Mouse (Mus musculus) liver, embryonic 15.5 days (tissue): ENCODE measurements at regions not wholly inside any gene's neighbourhood (a gene's known extent, or its start where the extent isn't known, plus 50 kb on each side); places are given as distances from the start of the nearest gene placed in this dataset.
A peak's percentile ranks its signal among the peaks of the same experiment; 100 is the strongest.
"Not testable (repeated sequence)": the region's sequence is repeated elsewhere in the genome, so short reads cannot be mapped to it uniquely, and the experiment has no call there.

Source experiments
- ATAC-seq: fragments of 200-750 bp; cut with Nextera tagmentation; 2 replicates; pipeline ENCODE4 v1.8.0; 2017; ENCODE audit warnings: moderate number of reproducible peaks, mild to moderate bottlenecking, moderate library complexity; ENCODE audit not compliant: insufficient read depth
- H3K27ac ChIP-seq: fragments of 300-500 bp; sonication (generic); replicated peaks from 2 replicates; pipeline ENCODE4 v1.5.1; 2015; ENCODE audit warnings: mild to moderate bottlenecking, inconsistent platforms
- H3K27me3 ChIP-seq: fragments of 300-500 bp; sonication (generic); 2 replicates; pipeline ENCODE4 v1.6.1; 2015; ENCODE audit warnings: mild to moderate bottlenecking, inconsistent platforms
- H3K36me3 ChIP-seq: fragments of 300-500 bp; sonication (generic); replicated peaks from 2 replicates; pipeline ENCODE4 v1.6.1; 2015; ENCODE audit warnings: moderate library complexity, mild to moderate bottlenecking, inconsistent platforms
- H3K4me1 ChIP-seq: fragments of 300-500 bp; sonication (generic); replicated peaks from 2 replicates; pipeline ENCODE4 v1.6.1; 2015; ENCODE audit warnings: inconsistent platforms
- H3K4me2 ChIP-seq: fragments of 300-500 bp; sonication (generic); 2 replicates; pipeline ENCODE4 v1.6.1; 2015; ENCODE audit warnings: moderate library complexity, mild to moderate bottlenecking, inconsistent platforms
- H3K4me3 ChIP-seq: fragments of 300-500 bp; sonication (generic); replicated peaks from 2 replicates; pipeline ENCODE4 v1.5.1; 2015; ENCODE audit warnings: mild to moderate bottlenecking, inconsistent platforms
- H3K9ac ChIP-seq: fragments of 300-500 bp; sonication (generic); 2 replicates; pipeline ENCODE4 v1.6.1; 2015; ENCODE audit warnings: moderate library complexity, mild to moderate bottlenecking, inconsistent platforms
- H3K9me3 ChIP-seq: fragments of 300-500 bp; sonication (generic); replicated peaks from 2 replicates; pipeline ENCODE4 v1.6.1; 2016; ENCODE audit warnings: inconsistent platforms
- whole genome bisulfite sequencing: fragments of 180-500 bp; shearing (Covaris S2); methylation state at CpG from one replicate; pipeline ENCODE4 v1.1.7; 2015; ENCODE audit warnings: mixed read lengths; ENCODE audit not compliant: insufficient replicate concordance; 5-methylcytosine and 5-hydroxymethylcytosine counted together

DNA sequence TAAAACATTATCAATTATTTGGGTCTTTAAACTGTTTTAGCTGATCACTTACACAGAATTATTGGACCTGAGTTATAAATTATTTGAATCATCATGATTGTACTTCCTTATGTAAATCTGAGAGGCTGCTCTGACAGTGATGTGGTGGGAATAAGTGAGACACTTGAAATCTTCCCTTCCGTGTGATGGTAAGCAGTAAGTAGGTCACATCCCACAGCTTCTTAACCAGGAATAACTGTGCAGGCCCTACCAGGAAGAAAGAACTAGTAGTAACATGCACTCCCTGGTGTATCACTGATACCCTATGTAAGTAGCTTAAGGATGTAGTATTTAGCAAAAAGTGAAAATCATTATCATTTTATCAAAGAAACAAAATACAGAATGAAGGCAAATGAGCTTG is 83.5 kb downstream of the Foxa2 start:
- 77% methylated on average over 1 of the region's 1 CpGs for WGBS
- not testable (repeated sequence) for H3K4me3 ChIP-seq, H3K9me3 ChIP-seq, H3K4me2 ChIP-seq, H3K4me1 ChIP-seq, ATAC-seq, H3K36me3 ChIP-seq, H3K27ac ChIP-seq, H3K27me3 ChIP-seq, H3K9ac ChIP-seq

- no peak for ATAC-seq
- Histone ChIP-seq H3K4me1 (no peaks in the 10 kb centered on the region), H3K4me2 (no peak overlapping the region), H3K4me3 (no peak overlapping the region), H3K9me3 (no peaks in the 10 kb centered on the region), H3K36me3 (no peaks in the 10 kb centered on the region), H3K27me3 (no peaks in the 10 kb centered on the region), H3K9ac (no peak overlapping the region), H3K27ac (no peak overlapping the region)
- 43% methylated on average over 6 of the region's 6 CpGs for WGBS
These were observed 85.1 kb downstream of the Foxa2 start for GRCm38 (mm10) chr2:147961633-147962032.

GRCm38 (mm10) chr2:147954183-147954582 is 92.6 kb downstream of the Foxa2 start:
- Histone ChIP-seq H3K4me1 (no peaks in the 10 kb centered on the region), H3K9me3 (no peaks in the 10 kb centered on the region), H3K27me3 (no peaks in the 10 kb centered on the region), H3K27ac (no peak overlapping the region), H3K36me3 (no peaks in the 10 kb centered on the region), H3K4me3 (no peak overlapping the region), H3K4me2 (no peak overlapping the region), H3K9ac (no peak overlapping the region)
- 41% methylated on average over 2 of the region's 2 CpGs for WGBS
- no peak for ATAC-seq

- no peak for ATAC-seq
- Histone ChIP-seq H3K27me3 (no peaks in the 10 kb centered on the region), H3K36me3 (no peaks in the 10 kb centered on the region), H3K4me1 (no peaks in the 10 kb centered on the region), H3K9ac (no peak overlapping the region), H3K4me2 (no peak overlapping the region), H3K27ac (no peak overlapping the region), H3K4me3 (no peak overlapping the region), H3K9me3 (no peaks in the 10 kb centered on the region)
- WGBS, result 73% methylated on average over 5 of the region's 5 CpGs
These were observed 95.5 kb downstream of the Foxa2 start for GRCm38 (mm10) chr2:147951233-147951632.

- no peak overlapping the region for H3K27ac ChIP-seq
- no peak overlapping the region for H3K4me2 ChIP-seq
- peaks cover 7% of the 10 kb centered on the region; the same call in 1 of the 2 replicates for H3K4me1 ChIP-seq
- H3K27me3 ChIP-seq, result no peaks in the 10 kb centered on the region
- H3K36me3 ChIP-seq, result no peaks in the 10 kb centered on the region
- 51% methylated on average over 7 of the region's 7 CpGs for WGBS
- no peaks in the 10 kb centered on the region for H3K9me3 ChIP-seq
- H3K9ac ChIP-seq, result no peak overlapping the region
- H3K4me3 ChIP-seq, result no peak overlapping the region
- ATAC-seq, result peak; percentile 55
These were observed 102.4 kb downstream of the Foxa2 start for GRCm38 (mm10) chr2:147944171-147945040.

DNA sequence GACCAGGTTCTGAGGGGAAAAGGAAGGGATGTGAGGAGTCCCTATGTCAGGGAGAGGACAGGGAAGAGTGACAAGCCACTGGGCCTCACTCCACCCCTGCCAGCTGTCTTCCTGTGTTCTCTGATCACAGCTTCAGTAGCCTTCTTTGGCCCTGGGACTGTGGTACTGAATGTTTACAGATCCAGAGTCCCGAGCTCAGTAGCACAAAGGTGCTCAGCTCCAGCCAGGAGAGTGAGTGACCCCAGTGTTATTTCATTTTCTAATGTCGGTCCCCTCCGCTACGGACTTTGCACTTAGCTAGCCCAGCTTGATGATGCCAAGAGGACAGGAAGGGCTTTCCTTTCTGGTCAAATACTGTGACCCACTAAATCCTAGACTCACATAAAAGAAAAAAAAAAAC is 104.2 kb downstream of the Foxa2 start:
- Histone ChIP-seq H3K4me3 (no peak overlapping the region), H3K36me3 (no peaks in the 10 kb centered on the region), H3K9ac (no peak overlapping the region), H3K4me1 (peaks cover 7% of the 10 kb centered on the region; the same call in 1 of the 2 replicates), H3K9me3 (no peaks in the 10 kb centered on the region), H3K27me3 (no peaks in the 10 kb centered on the region), H3K27ac (peak overlapping the region; percentile 33; the same call in 1 of the 2 replicates), H3K4me2 (no peak overlapping the region)
- WGBS, result 50% methylated on average over 4 of the region's 4 CpGs
- ATAC-seq, result peak; percentile 71

GRCm38 (mm10) chr2:147941319-147941718 is 105.5 kb downstream of the Foxa2 start:
- H3K4me3 ChIP-seq, result no peak overlapping the region
- no peak overlapping the region for H3K27ac ChIP-seq
- no peak for ATAC-seq
- H3K9me3 ChIP-seq, result no peaks in the 10 kb centered on the region
- 18% methylated on average over 4 of the region's 4 CpGs for WGBS
- H3K36me3 ChIP-seq, result no peaks in the 10 kb centered on the region
- H3K9ac ChIP-seq, result no peak overlapping the region
- H3K4me1 ChIP-seq, result peaks cover 7% of the 10 kb centered on the region; the same call in 1 of the 2 replicates
- no peak overlapping the region for H3K4me2 ChIP-seq
- H3K27me3 ChIP-seq, result no peaks in the 10 kb centered on the region

GRCm38 (mm10) chr2:147932494-147932893 is 114.3 kb downstream of the Foxa2 start:
- H3K9ac ChIP-seq, result no peak overlapping the region
- H3K36me3 ChIP-seq, result no peaks in the 10 kb centered on the region
- no peak overlapping the region for H3K4me3 ChIP-seq
- ATAC-seq, result no peak
- 54% methylated on average over 2 of the region's 2 CpGs for WGBS
- no peaks in the 10 kb centered on the region for H3K4me1 ChIP-seq
- H3K9me3 ChIP-seq, result no peaks in the 10 kb centered on the region
- H3K27me3 ChIP-seq, result no peaks in the 10 kb centered on the region
- no peak overlapping the region for H3K4me2 ChIP-seq
- no peak overlapping the region for H3K27ac ChIP-seq

DNA sequence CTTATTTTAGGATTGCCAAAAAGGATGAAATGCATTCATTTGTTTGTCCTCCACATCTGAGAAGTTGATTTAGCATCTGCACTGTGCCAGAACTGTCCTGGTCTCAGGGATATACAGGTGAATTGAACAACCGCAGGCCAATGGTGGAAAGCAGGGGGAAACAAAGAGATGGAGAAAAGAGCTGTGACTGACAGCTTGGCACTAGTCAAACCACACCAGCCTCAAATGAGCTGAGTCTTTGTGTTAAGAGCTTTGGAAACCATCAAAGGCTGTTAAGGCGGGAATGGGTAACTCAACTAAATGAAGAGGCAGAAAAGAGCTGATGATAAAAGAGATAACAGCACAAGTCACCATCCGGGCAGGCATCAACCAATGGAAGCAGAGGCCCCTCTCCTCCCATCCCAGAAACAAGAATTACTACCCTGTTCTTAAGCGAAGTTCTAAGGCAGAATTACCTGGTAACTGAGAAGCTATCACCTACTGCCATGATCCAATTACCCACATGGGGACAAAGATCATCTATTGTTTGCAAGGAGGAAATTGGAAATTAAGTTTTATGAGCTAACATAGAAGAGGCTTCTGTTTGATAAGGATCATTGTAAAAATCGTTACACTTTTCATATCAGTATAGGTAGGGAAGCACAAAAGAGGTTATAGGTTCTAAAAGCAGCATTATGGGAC is 117.6 kb downstream of the Foxa2 start:
- no peaks in the 10 kb centered on the region for H3K9me3 ChIP-seq
- no peak for ATAC-seq

GRCm38 (mm10) chr2:147927792-147928670 is 118.7 kb downstream of the Foxa2 start:
- Histone ChIP-seq H3K27me3 (no peaks in the 10 kb centered on the region), H3K4me2 (no peak overlapping the region), H3K9me3 (no peaks in the 10 kb centered on the region), H3K36me3 (no peaks in the 10 kb centered on the region), H3K9ac (no peak overlapping the region), H3K4me1 (no peaks in the 10 kb centered on the region), H3K27ac (no peak overlapping the region), H3K4me3 (no peak overlapping the region)
- 38% methylated on average over 10 of the region's 10 CpGs for WGBS
- no peak for ATAC-seq

More for the DNA sequence above, 117.6 kb downstream of the Foxa2 start:
- Histone ChIP-seq H3K27me3 (no peaks in the 10 kb centered on the region), H3K27ac (no peak overlapping the region), H3K4me1 (no peaks in the 10 kb centered on the region), H3K4me2 (no peak overlapping the region), H3K36me3 (no peaks in the 10 kb centered on the region), H3K4me3 (no peak overlapping the region), H3K9ac (no peak overlapping the region)
- WGBS, result 44% methylated on average over 5 of the region's 5 CpGs

GRCm38 (mm10) chr2:147926861-147927260 is 119.9 kb downstream of the Foxa2 start:
- Histone ChIP-seq H3K9me3 (no peaks in the 10 kb centered on the region), H3K9ac (no peak overlapping the region), H3K4me1 (no peaks in the 10 kb centered on the region), H3K4me2 (no peak overlapping the region), H3K27me3 (no peaks in the 10 kb centered on the region), H3K27ac (no peak overlapping the region), H3K36me3 (no peaks in the 10 kb centered on the region), H3K4me3 (no peak overlapping the region)
- ATAC-seq, result no peak
- WGBS, result 39% methylated on average over 3 of the region's 3 CpGs
